23 mouse cellular contexts compared by ENCODE assay signal in the genomic region with DNA sequence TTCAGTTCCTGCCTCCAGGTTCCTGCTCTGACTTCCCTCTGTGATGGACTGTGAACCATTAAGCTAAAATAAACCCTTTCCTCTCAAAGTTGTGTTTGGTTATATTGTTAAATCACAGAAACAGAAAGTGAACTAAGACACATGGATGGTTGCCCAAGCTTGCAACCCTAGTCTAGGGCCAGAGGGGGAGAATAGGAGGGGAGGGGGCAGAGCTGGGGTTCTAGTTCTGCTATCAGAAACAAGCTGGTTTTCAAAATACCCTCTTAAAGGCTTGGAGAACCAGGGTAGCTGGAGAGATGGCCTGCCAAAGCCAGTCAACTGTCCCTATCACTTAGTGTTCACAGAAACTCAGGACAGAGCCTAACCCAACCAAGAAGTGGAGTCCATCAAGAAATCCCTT.
"Had no signal": no experiment of that assay in that cellular context is flagged by ENCODE, and none has a peak within 500 bp of the region (broad histone marks: within the 10 kb centered on the region; RNA-seq: fewer than 3 reads in every experiment).

No protein-coding gene starts in this region.

- H3K4me2 ChIP-seq: liver, embryonic 12.5 days; liver, embryonic 15.5 days; lung, embryonic 15.5 days; midbrain, embryonic 11.5 days; midbrain, embryonic 13.5 days; midbrain, embryonic 15.5 days; neural tube, embryonic 12.5 days; stomach, embryonic 15.5 days had no signal

- H3K4me1 ChIP-seq: lung, embryonic 15.5 days; midbrain, embryonic 15.5 days had no signal

- H3K27ac ChIP-seq: liver, embryonic 12.5 days; liver, embryonic 15.5 days; lung, embryonic 15.5 days; macrophage; midbrain, embryonic 13.5 days; midbrain, embryonic 15.5 days; neural tube, embryonic 12.5 days; stomach, embryonic 15.5 days; stomach, postnatal 0 days had no signal

- H3K4me3 ChIP-seq: liver, embryonic 12.5 days; liver, embryonic 15.5 days; lung, embryonic 15.5 days; megakaryocyte, embryonic 14.5 days; midbrain, embryonic 13.5 days; midbrain, embryonic 15.5 days; neural tube, embryonic 12.5 days; stomach, embryonic 15.5 days had no signal

- H3K9ac ChIP-seq: liver, embryonic 12.5 days; liver, embryonic 15.5 days; liver, postnatal 0 days; lung, embryonic 15.5 days; midbrain, embryonic 13.5 days; midbrain, embryonic 15.5 days; neural tube, embryonic 12.5 days; stomach, embryonic 15.5 days had no signal

- DNase-seq: liver, postnatal 0 days; lung, adult 2 months; lung, postnatal 14 days; lung, postnatal 36 days; retina, postnatal 1 day; right cerebral cortex, adult 18-20 months; right cerebral cortex, postnatal 25 days; right cerebral cortex, postnatal 4 days; thymus, adult 2 months; thymus, postnatal 25 days; thymus, postnatal 4 days had no signal

- H3K36me3 ChIP-seq: liver, embryonic 15.5 days; lung, embryonic 15.5 days; midbrain, embryonic 13.5 days; midbrain, embryonic 15.5 days; neural tube, embryonic 12.5 days; stomach, embryonic 15.5 days had no signal

- H3K27me3 ChIP-seq: liver, embryonic 12.5 days; liver, embryonic 15.5 days; lung, embryonic 15.5 days; megakaryocyte, embryonic 14.5 days; midbrain, embryonic 13.5 days; midbrain, embryonic 15.5 days; neural tube, embryonic 12.5 days; stomach, embryonic 15.5 days had no signal

- ATAC-seq: liver, embryonic 12.5 days; liver, postnatal 0 days; lung, postnatal 0 days; midbrain, embryonic 13.5 days; midbrain, embryonic 15.5 days had no signal

- H3K9me3 ChIP-seq: liver, embryonic 12.5 days; liver, embryonic 15.5 days; lung, embryonic 15.5 days; megakaryocyte, embryonic 14.5 days; midbrain, embryonic 13.5 days; midbrain, embryonic 15.5 days; neural tube, embryonic 12.5 days; stomach, embryonic 15.5 days had no signal
